Mouse (Mus musculus): ENCODE data around the gene D2hgdh.

The D2hgdh gene

DNA sequence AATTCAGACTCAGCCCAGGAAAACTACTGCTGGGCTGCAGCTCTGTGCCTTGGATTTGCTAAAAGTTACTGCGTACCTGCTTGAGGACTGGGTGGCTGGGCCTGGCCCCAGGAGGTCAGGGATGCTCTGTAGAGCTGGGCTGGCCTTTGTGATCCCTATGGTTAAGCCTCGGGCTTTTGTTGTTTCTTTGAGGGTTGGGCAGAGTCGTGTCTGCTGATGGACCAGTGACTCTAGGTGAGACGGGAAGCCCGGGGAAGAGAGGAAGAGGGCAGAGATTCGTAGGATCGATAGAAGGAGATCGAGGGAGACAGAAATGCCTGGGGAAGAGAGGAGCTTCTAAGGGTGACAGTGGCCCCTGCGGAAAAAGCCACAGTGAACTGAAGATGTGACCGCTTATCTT, at the start of gene D2hgdh:
Gene D2hgdh (plus strand): TSS at position 301 of the 400 bp plus-strand sequence.
- DNase-seq (ENCODE audit: low spot score in 2 of 2), result no peak

DNA sequence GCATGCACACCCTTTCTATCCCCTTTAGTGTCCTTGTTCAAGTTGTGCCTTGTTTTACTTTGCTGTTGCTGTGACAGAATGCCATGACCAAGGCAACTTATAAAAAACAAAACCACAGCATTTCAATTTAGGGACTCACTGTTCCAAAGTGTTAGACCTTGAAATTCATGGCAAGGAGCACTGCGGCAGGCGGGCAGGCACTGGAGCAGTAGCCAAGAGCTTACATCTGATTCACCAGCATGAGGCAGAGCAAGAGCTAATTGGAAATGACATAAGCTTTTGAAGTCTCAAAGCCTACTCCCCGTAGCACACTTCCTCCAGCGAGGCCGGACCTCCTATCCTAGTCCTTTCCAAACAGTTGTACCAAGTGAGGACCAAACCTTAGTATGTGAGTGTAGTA, 48.0 kb upstream of the D2hgdh start:
- DNase-seq (ENCODE audit: low spot score in 2 of 2), result no peak

DNA sequence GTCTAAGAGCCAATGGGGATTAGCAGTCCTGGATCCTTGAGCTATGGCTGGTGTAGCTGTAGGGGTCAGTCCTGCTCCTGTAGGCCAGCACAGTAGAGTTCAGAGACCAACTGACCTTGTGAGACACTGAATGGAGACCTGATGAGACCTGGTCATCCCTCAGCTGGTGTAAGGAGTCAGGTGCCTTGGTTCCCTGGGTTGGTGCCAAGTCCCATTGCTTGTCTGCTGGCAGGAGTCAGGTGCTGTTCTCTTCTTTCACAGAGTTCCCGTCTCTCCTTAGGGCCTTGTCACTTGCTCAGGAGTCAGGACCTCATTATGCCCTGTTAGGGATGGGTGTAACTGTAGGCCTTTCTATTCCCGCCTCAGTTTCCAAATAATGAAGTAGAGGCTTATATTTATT, 37.8 kb upstream of the D2hgdh start:
- no peak for DNase-seq (ENCODE audit: low spot score in 2 of 2)

DNA sequence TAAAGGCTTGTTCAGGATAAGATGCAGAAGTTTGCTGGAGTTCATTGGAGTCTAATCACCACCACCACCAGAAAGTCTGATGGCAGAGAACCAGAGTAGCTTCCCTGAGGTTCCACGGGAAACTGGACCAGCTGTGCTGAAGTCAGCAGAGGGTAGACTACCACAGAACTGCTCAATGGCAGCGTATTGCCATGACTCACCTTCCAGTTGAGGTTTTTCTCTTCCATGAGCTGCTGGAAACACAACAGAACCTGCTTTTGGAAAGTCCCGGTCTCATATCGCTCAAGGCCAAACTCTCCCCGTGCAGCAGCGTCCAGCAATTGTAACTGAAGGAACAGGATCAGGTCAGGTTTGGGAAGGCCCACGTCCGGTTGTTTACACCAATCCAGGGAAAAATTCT, 30.2 kb upstream of the D2hgdh start:
- no peak for DNase-seq (ENCODE audit: low spot score in 2 of 2)

DNA sequence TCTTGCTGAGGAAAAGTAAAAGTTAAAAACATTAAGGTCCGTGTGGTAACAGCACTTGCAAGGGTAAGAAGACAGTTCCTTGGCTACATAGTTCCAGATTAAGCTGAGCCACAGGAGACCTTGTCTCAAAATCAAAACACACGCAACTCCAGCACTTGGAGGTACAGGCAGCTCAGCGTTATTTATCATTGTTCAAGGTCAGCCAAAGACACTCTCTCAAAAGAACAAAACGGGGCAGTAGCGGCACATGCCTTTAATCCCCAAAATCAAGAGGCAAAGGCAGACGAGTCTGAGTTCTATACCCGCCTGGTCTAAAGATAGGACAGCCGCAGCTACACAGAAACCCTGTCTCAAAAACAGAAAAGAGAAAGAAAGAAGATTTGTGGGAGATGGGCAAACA, 28.8 kb upstream of the D2hgdh start:
- DNase-seq (ENCODE audit: low spot score in 2 of 2), result no peak

DNA sequence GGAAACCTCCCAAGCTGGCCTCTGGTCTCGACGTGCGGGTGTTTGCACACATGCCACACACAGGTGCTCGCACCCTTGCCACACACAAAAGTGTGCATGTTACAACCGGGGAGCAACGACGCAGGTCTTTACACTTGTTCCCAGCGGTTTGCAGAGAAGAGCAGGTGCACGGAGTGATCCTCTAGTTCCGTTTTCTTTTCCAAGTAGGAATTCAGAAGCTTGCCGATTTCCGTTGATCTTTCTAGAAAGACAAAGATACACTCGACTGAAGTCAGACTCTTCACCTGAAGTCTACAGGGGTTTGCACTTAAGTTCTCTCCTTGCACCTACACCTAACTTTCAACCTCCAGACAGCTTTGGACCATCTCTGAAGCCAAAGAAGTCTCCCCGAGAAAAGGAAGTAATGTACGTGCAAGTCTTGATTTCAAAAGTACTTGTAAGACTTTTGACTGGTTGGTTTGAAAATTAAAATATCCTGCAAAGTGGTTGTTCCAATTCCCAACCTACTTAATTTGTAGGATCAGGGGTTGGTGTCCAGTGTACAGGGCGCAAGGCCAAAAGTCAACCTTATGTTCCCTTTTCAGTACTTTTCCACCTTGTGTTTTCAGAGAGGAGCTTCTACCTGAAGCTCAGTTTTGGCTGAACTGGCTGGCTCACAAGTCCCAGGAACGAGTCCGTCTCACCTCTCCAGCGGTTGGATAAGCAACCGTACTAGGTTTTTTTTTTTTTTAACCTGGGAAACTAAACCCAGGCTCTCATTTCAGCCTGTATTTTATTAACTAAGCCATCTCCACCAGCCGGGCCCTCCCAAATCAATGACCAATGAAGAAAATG, 23.8 kb upstream of the D2hgdh start:
- DNase-seq (ENCODE audit: low spot score in 2 of 2), result no peak

DNA sequence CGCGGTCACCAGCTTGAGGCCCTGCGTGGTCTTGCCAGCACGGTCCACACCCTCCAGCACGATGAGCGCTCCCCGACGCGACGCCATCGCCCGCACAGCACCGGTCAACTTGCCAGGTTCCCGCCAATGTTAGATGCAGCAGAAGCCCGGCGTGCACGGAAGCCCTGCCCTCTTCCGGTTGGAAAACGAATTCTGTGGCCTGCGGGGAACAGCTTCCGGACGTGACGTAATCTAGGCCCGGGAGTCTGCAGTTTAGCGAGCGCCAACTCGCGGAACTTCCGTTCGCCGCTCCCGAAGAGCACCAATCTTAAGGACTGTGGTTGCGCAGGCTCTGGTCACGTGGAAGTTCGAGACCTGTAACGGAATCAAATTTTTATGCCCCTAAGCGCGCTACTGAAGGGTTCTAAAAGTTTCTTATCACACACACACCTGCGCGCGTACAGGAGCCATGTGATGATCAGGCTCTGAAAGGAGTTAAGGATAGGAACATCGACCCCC, 22.9 kb upstream of the D2hgdh start, which contains the start of gene Dtymk:
Gene Dtymk (minus strand): TSS at position 194 of the 498 bp plus-strand sequence.
- DNase-seq (ENCODE audit: low spot score in 2 of 2), result peak; percentile 77 to 82

DNA sequence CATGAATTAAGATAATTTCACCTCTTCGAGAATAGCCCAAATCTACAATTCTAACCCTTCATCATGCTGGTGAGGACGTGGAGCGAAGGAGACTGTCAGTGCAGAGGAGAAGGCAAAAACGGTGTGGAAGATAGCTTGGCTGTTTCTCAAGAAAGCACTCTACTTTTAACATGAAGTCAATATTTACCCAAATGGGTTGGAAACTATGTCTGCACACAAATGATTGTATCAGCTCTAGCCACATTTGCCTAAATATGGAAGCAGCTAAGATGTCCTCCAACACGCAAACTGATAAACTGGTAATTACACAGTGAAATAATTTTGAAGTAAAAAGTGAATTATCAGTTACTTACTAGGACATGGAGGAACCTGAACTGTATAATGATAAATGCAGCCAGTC, 21.9 kb upstream of the D2hgdh start:
- DNase-seq (ENCODE audit: low spot score in 2 of 2), result no peak

DNA sequence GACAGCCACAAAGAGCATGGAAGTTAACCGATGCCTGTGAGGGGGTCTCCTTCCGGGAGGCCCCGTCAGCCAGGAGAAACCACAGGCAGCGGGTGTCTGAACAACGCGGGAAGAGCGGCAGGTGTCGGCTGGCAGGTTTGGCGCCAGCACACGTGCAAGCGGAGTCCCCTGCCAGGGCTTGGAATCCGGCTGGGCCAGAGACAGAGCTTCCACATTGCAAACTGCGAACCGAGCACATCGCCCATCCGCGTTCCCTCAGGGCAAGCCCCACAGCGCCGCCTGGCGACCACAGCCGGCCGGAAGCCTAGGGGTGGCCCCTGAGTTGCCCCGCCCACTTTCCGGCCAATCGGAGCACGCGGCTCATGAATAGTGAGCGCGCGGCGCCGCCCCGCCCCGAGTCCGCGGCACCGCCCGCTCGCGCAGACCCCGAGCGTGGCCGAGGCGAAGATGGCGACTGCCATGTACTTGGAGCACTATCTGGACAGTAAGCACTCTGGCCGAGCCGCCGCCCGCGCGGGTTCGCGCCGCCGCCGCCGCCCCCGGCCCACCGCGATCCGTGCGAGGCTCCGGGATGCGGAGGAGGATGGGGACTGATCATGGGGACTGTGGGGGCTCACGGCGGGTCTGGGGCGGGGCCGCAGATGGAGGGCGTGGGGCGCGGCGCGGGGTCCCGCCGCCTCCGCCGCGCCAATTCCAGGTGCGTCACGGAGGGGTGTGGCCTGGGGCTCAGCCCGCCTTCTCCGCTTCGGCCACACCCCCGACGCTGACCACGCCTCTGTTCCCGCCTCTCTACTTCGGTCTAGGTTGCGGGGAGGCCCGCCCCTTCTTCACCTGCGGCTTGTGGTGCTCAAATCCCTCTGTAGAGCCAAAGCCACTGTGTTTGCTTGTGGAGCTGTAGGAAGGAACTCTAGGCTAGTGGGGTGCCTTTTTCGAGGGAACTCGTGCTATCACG, 20.9 kb upstream of the D2hgdh start, which contains the start of gene Ing5:
Gene Ing5 (plus strand): TSS at position 410 of the 952 bp plus-strand sequence.
- DNase-seq (ENCODE audit: low spot score in 2 of 2), result peak; percentile 100

DNA sequence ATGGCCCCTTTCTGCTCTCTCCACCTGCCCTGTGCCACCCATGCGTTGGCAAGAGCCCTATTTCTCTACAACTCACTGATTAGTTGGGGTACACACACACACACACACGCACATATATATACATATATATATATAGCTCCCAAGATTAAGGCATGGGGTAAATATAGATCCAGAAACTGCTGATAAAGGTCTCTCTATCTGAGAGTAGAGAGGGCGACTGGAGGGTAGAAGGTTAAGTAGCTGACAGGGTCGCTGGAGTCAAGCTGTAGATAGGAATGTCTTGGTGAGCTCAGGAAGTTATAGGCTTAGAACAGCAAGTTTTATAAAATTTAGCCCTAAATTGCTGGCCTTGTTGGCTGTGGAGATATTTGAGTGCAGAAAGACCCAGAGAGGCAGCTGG, 19.9 kb upstream of the D2hgdh start:
- no peak for DNase-seq (ENCODE audit: low spot score in 2 of 2)

DNA sequence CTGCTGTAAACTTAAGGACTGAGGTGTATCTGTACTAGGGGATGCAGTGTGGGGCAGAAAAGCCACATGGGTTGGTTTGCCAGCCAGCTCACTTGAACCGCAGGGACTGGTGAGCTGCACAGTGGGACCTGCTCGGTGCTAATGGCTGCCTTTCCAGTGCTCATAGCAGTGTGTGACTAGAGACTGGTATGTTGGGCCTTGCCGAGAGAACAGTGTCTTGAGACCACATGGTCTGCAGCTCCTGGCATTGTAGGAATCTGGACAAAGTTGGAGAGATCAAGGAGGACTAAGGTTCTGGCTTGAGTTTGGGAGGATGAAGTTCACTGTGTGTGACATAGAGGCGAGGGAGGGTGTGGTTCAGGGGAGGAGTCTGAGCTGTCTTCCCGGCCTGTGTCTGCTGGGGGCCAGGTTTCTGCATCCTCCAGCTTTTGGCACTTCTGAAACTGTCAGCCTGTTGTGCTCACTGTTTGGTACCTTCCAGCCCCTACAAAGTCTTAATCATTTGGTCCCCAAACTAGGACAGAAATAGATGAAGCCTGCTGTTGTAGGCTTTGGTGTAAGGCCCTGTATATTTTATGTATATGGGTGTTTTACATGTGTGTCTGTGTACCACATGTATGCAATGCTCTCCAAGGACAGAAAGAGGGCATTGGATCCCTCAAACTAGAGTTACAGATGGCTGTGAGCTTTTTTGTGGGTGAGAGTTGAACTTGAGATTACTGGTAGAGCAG, 19.3 kb upstream of the D2hgdh start:
- peak in 1 of 2 experiments; percentile 8 for DNase-seq (ENCODE audit: low spot score in 2 of 2)

DNA sequence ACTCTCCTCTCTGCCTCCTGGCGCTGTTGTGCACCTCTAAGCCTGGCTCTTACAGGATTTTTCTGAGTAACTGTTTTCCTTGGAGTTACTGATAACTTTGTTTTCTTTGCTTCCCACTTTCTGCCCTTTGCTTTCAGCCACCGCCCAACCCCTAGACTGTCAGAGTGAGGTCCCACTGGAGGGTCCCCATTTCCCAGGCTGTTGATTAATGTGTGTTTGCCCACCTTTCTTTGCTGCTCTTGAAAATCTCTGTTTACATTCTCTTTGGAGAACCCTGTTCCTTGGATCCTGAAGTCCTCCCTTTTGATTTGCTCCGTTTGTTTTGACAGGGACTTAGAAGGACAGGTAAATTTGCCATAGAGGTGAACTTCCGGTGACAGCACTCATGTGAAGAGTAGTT, 15.8 kb upstream of the D2hgdh start:
- DNase-seq (ENCODE audit: low spot score in 2 of 2), result no peak

DNA sequence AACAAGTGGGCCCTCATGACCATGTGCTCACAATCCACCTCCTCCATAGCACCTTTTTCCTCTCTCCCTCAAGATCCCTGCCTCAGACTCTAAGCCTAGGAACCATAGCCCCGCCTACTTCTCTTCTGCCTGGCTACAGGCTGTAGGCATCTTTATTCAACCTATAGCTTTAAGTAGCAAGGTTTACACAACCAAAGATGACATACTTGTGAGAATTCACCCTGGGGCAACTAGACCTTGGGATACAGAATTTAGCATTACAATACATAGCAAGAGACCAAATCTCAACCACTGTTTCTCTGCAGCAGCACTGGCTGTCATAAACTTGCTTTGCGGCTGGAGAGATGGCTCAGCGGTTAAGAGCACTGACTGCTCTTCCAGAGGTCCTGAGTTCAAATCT, 14.7 kb upstream of the D2hgdh start:
- no peak for DNase-seq (ENCODE audit: low spot score in 2 of 2)

DNA sequence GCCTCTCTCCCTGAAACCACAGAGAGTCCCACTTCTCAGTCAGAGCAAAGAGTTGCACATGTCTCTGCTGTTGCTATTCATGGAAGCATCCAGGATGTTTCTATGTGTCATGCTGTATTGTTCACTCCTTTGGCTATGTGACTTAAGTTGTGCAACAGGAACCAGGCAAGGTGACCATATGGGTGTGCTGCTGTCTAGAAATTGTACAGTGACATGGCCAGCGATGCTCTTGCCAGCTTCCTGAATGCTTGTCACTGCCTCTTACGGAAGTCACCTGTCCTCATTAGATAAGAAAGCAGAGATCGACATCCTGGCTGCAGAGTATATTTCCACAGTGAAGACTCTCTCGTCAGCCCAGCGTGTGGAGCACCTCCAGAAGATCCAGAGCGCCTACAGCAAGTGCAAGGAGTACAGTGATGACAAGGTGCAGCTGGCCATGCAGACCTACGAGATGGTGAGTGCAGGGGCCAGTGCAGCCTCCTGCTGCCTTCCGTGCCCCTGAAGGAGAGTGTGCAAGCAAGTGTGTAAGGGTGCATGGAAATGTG, 13.1 kb upstream of the D2hgdh start:
- DNase-seq (ENCODE audit: low spot score in 2 of 2), result no peak

DNA sequence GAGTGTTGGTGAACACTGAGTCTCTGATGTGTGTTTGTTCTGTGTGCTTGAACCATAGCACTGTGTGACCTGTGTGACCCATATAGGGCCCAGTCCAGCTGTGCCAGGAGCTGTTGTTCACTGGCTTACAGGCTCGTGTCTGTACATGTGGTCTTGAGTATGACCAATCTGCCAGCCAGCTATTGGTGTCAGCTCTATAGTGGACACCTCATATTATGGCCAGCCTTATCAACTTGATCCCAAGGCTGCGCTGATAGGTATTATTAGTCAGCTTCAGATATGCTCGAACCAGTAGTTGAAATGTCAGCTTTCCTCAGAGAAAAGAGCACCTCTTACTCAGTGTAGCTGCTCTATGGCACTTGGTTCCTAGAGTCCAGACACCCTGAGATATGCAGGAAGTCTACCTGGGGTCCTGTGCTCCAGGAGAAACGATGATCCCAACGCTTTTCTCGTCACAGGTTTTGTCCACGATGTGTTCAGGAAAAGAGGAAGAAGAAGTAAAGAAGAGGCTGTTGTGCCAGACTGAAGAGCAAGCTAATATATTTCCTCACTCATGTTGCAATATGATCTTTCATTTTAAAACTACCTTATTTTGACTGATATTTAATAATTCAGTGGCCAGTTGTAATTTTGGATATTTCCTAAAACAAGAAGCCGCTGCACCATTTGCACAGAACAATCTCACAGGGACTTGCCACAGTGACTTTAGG, 6.7 kb upstream of the D2hgdh start:
- no peak for DNase-seq (ENCODE audit: low spot score in 2 of 2)

DNA sequence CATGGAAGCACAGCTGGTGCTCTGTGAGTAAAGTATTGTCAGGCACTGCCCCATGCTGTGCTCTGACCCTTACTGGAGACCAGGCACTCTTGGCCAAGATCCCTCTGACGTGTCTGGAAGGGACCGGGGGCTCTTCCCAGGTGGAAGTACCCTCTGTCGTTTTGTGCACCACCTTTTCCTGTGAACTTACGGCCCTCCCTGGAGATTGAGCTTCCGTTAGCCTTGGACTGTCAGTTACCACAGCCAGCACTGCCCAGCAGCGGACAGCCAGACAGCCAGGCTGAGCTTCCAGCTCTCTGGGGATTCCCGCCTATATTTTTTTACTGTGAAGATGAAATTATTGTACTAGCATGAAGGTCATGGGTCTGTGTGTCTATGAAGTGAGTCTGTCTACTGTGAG, 6.0 kb upstream of the D2hgdh start:
- DNase-seq (ENCODE audit: low spot score in 2 of 2), result no peak

DNA sequence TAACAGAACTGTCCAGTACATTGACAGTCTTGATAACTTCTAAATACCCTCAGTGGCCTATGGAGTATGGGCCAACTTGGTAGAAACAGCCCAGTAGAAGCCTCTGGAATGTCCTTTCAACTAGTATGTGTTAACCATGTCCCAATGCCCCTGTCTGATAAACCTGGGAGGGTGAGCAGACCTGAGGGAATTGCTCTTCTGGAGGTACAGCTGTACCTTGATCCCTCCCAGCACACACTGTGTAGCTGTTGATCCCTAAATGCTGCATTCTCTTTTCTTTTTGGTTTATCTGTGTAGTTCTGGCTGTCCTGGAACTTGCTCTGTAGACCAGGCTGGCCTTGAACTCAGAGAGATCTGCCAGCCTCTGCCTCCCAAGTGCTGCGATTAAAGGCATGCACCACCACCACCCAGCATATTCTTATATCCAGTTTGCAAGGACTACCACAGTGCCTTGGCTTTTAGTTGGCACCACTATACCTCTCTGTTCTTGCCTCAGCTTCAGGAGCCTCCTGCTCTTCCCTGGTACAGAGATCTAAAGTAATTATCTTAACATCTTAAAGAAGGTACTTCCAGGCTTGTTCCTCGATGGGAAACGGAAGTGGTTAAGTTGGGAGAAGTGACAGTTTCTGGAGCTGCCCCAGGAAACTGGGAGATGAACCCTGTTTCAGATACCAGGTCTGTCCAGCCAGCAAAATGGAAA, 763 bp upstream of the D2hgdh start:
- DNase-seq (ENCODE audit: low spot score in 2 of 2), result no peak

DNA sequence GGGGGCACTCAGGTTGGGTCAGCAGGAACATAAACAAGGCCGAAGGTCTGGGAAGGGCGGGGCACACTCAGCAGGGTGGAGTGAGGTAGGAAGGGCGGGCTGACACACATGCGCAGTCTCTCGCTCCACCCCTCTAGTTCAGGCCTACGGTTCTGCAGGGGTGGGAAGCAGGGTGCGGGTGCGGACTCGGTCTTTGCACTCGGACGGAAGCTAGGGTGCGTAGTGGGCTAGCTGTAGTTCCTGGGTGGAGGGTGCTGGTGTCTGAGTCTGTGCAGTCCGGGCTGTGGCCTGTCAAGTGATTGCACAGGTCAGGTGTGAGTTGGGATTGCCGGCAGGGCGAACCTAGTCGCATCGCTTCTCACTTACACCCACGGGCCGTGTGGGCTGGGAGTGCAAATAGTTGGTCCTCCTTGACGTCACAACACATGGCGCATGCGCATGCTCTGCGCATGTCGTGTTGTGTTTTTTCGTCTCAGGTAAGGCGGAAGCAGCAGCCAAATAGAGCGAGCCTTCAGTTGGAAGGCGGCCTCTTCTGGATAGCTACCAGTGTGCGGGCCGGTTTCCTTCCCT, 481 bp downstream of the D2hgdh start:
- DNase-seq (ENCODE audit: low spot score in 2 of 2), result peak; percentile 86 to 91

DNA sequence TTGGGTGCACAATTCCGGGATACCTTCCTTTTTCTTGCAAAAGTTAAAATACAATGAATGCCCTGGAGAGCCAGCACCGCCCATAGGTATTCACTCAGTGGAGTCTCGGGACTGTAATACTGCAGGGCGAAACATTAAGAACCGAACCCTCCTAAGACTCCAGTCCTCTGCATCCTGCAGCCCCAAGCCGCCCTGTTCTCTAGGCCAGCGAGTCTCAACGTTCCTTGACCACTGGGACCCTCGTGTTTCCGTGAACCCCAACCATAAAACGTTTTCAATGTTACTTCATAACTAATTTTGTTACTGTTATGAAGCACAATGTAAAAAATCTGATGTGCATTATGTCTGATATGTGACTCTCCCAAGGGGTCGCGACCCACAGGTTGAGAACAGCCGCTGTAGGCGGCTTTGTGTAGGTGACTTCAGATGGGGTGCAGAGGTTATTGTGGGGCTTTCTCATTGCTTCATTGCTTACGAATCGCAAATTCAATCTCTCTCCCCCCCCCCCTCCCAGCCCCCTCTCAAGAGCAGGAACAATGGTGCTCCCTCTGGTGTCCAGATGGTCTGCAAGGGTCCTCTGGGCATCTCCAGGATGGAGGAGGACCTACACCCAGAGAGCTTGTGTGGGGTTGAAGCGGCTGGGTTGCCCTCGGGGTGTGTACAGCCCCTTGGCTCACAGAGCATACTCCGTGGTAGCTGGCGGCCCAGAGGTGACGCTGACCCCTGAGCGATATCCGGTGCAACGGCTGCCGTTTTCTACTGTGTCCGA, 1.2 kb downstream of the D2hgdh start:
- no peak for DNase-seq (ENCODE audit: low spot score in 2 of 2)

All from spleen, postnatal 14 days (tissue).